Mouse (Mus musculus) myocyte (in vitro differentiated cells): ENCODE results near the gene Gm45808.
A peak's percentile ranks its signal among the peaks of the same experiment; 100 is the strongest.

Experiments used
- CEBPB ChIP-seq: IDR thresholded peaks from 2 replicates; pipeline ENCODE4 v1.6.1; 2011; ENCODE audit warnings: mild to moderate bottlenecking, moderate library complexity; ENCODE audit not compliant: poor library complexity, insufficient read depth, severe bottlenecking
- E2F4 ChIP-seq: IDR thresholded peaks from one replicate; pipeline ENCODE4 v1.6.1; 2011; ENCODE audit warnings: mild to moderate bottlenecking, control low read depth, moderate library complexity; ENCODE audit not compliant: insufficient read depth
- MAX ChIP-seq: IDR thresholded peaks from one replicate; pipeline ENCODE4 v1.6.1; 2011; ENCODE audit warnings: low read depth, mild to moderate bottlenecking, control low read depth
- MYOD1 ChIP-seq, 3 experiments: IDR thresholded peaks; one replicate each; pipeline ENCODE4 v1.6.1; 2011; ENCODE audit warnings: control low read depth in 2 of 3, low read depth in 2 of 3, mild to moderate bottlenecking in 2 of 3, moderate library complexity in 1 of 3; ENCODE audit not compliant: insufficient read length in 2 of 3, control insufficient read depth in 1 of 3
- MYOG ChIP-seq, 3 experiments: IDR thresholded peaks; one replicate each; pipeline ENCODE4 v1.6.1; 2011; ENCODE audit warnings: control low read depth in 2 of 3, low read depth in 2 of 3, mild to moderate bottlenecking in 2 of 3; ENCODE audit not compliant: insufficient read length in 2 of 3, control insufficient read depth in 1 of 3, insufficient read depth in 1 of 3
- POLR2A ChIP-seq: IDR thresholded peaks from one replicate; pipeline ENCODE4 v1.6.1; 2011; ENCODE audit warnings: low read depth, mild to moderate bottlenecking, control low read depth, moderate library complexity; ENCODE audit not compliant: insufficient read length
- POLR2AphosphoS2 ChIP-seq: IDR thresholded peaks from one replicate; pipeline ENCODE4 v1.6.1; 2011; ENCODE audit warnings: low read depth, control low read depth; ENCODE audit not compliant: insufficient read length
- SRF ChIP-seq: IDR thresholded peaks from one replicate; pipeline ENCODE4 v1.6.1; 2011; ENCODE audit warnings: low read depth; ENCODE audit not compliant: control insufficient read depth, insufficient read length
- TCF12 ChIP-seq: IDR thresholded peaks from one replicate; pipeline ENCODE4 v1.6.1; 2011; ENCODE audit warnings: mild to moderate bottlenecking, control low read depth; ENCODE audit not compliant: poor library complexity, insufficient read depth, severe bottlenecking
- TCF3 ChIP-seq: IDR thresholded peaks from one replicate; pipeline ENCODE4 v1.6.1; 2011; ENCODE audit warnings: low read depth, control low read depth; ENCODE audit not compliant: insufficient read length
- USF1 ChIP-seq: IDR thresholded peaks from one replicate; pipeline ENCODE4 v1.6.1; 2011; ENCODE audit warnings: low read depth, mild to moderate bottlenecking, control low read depth, moderate library complexity

DNA sequence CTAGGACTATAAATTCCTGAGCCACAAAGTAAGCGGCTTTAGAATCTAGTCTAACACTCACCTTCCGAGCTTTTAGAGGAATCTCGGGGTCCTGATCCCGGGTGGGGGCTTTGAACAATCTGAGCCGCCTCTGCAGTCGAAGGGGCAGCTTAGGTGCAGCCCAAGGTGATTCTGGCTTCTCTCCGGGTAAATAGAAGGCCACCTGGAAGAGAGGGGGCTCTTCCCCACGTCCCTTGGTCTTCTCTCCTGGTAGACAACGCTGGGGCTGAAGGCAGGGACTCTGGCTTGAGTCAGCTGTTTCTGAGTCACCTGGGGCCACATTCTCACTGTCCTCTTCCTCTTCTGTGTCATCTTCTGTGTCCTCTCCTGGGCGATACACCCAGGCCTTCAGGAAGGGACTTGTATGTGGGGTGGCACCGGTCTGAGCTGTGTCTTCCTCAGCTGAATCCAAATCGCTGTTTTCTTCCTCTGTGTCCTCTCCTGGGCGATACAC is 37.1 kb upstream of the Gm45808 start:
- TF ChIP-seq CEBPB (no peak), POLR2A (no peak), TCF12 (no peak), USF1 (no peak), MAX (no peak), SRF (no peak), MYOD1 (IDR thresholded peaks at IDR 0.05; ENCODE audit: control insufficient read depth in 1 of 3, insufficient read length in 2 of 3, low read depth in 2 of 3) (no peak), E2F4 (no peak), MYOG (IDR thresholded peaks at IDR 0.05; ENCODE audit: control insufficient read depth in 1 of 3, insufficient read depth in 1 of 3, insufficient read length in 2 of 3, low read depth in 2 of 3) (no peak), POLR2AphosphoS2 (peak; percentile 31), TCF3 (no peak)
